Mouse (Mus musculus) stomach, postnatal 0 days (tissue): ENCODE measurements at regions not wholly inside any gene's neighbourhood (a gene's known extent, or its start where the extent isn't known, plus 50 kb on each side); places are given as distances from the start of the nearest gene placed in this dataset.

Experiments used
- CTCF ChIP-seq: IDR thresholded peaks from 2 replicates; pipeline ENCODE4 v1.5.1; 2016; ENCODE audit warnings: antibody characterized with exemption, low read depth, mild to moderate bottlenecking, moderate library complexity
- EP300 ChIP-seq: optimal IDR thresholded peaks from 2 replicates; pipeline ENCODE3; 2016; ENCODE audit warnings: antibody characterized with exemption

- no peak for TF ChIP-seq CTCF
- no peak for TF ChIP-seq EP300
Measured at GRCm38 (mm10) chr12:77597627-77598333, 359.9 kb downstream of the Fut8 start.
